Mouse (Mus musculus) left cerebral cortex, adult 9 months (tissue): Measurements from ENCODE around the gene Gabbr2.

Experiments used
- DNase-seq, 2 experiments: peaks; one replicate each; pipeline ENCODE4 v3.0.0; 2022; ENCODE audit warnings: low spot score in 2 of 2

Gene Gabbr2

GRCm38 (mm10) chr4:46770090-46770489 lies 221.6 kb downstream of the Gabbr2 start:
- no peak for DNase-seq

GRCm38 (mm10) chr4:46766326-46766725 lies 225.3 kb downstream of the Gabbr2 start:
- no peak for DNase-seq

GRCm38 (mm10) chr4:46759838-46760237 lies 231.8 kb downstream of the Gabbr2 start:
- no peak for DNase-seq

GRCm38 (mm10) chr4:46758340-46759041 lies 233.2 kb downstream of the Gabbr2 start:
- DNase-seq = peak in 1 of 2 experiments; percentile 46

GRCm38 (mm10) chr4:46754407-46755194 lies 237.1 kb downstream of the Gabbr2 start:
- no peak for DNase-seq

- DNase-seq = no peak
These were observed 239.4 kb downstream of the Gabbr2 start for GRCm38 (mm10) chr4:46752306-46752705.

- no peak for DNase-seq
These were observed 242.7 kb downstream of the Gabbr2 start for GRCm38 (mm10) chr4:46749015-46749414.

- peak in 1 of 2 experiments; percentile 60 for DNase-seq
These were observed 244.5 kb downstream of the Gabbr2 start for GRCm38 (mm10) chr4:46747007-46747746.

GRCm38 (mm10) chr4:46745536-46745935 lies 246.1 kb downstream of the Gabbr2 start:
- no peak for DNase-seq

- no peak for DNase-seq
These were observed 247.0 kb downstream of the Gabbr2 start for GRCm38 (mm10) chr4:46744583-46745155.

GRCm38 (mm10) chr4:46742601-46743000 lies 249.1 kb downstream of the Gabbr2 start:
- no peak for DNase-seq

- no peak for DNase-seq
These were observed 254.7 kb downstream of the Gabbr2 start for GRCm38 (mm10) chr4:46736910-46737511.

GRCm38 (mm10) chr4:46734906-46735305 lies 256.8 kb downstream of the Gabbr2 start:
- DNase-seq = no peak

- DNase-seq = peak in 1 of 2 experiments; percentile 44
These were observed 260.1 kb downstream of the Gabbr2 start for GRCm38 (mm10) chr4:46731590-46731989.

- no peak for DNase-seq
These were observed 262.2 kb downstream of the Gabbr2 start for GRCm38 (mm10) chr4:46729306-46730042.

- no peak for DNase-seq
These were observed 263.4 kb downstream of the Gabbr2 start for GRCm38 (mm10) chr4:46728231-46728630.

- DNase-seq = peak in 1 of 2 experiments; percentile 24
These were observed 264.5 kb downstream of the Gabbr2 start for GRCm38 (mm10) chr4:46727153-46727552.

GRCm38 (mm10) chr4:46720821-46721557 lies 270.7 kb downstream of the Gabbr2 start:
- DNase-seq = no peak

- DNase-seq = no peak
These were observed 271.6 kb downstream of the Gabbr2 start for GRCm38 (mm10) chr4:46720070-46720469.

GRCm38 (mm10) chr4:46718624-46719023 lies 273.0 kb downstream of the Gabbr2 start:
- no peak for DNase-seq
